Mouse (Mus musculus): ENCODE results near the gene Atp11a. TPM values are rescaled to one million over a fixed set of nuclear protein-coding genes. Genes with fewer than 3 reads are reported as not detected.
A peak's percentile ranks its signal among the peaks of the same experiment; 100 is the strongest.

Gene Atp11a
- polyA plus RNA-seq, 1 experiment from 2014 or later = 13.6 TPM

- Histone ChIP-seq H3K9ac (replicated peaks; ENCODE audit: low read length) (no peak overlapping the region), H3K27ac (replicated peaks; ENCODE audit: low read depth, low read length) (no peak overlapping the region), H3K27me3 (ENCODE audit: control insufficient read depth, insufficient read depth, low read length) (no peaks in the 10 kb centered on the region), H3K9me3 (ENCODE audit: control insufficient read depth, low read length) (no peaks in the 10 kb centered on the region), H3K4me1 (ENCODE audit: control insufficient read depth, insufficient read depth, low read length) (no peaks in the 10 kb centered on the region), H3K4me3 (replicated peaks; ENCODE audit: low read depth, low read length) (no peak overlapping the region), H3K36me3 (ENCODE audit: control insufficient read depth, insufficient read depth, low read length) (peaks cover 16% of the 10 kb centered on the region; the same call in 1 of the 2 replicates), H3K4me2 (ENCODE audit: low read length) (no peak overlapping the region)
- ATAC-seq (ENCODE audit: low FRiP score, low TSS enrichment) (no peak), DNase-seq (peak; percentile 27)
- WGBS = 48% methylated on average over 6 of the region's 6 CpGs
These were observed 54.4 kb downstream of the Atp11a start for GRCm38 (mm10) chr8:12811231-12811630.

- DNase-seq (no peak), ATAC-seq (ENCODE audit: low FRiP score, low TSS enrichment) (no peak)
- Histone ChIP-seq H3K9me3 (ENCODE audit: control insufficient read depth, low read length) (no peaks in the 10 kb centered on the region), H3K9ac (replicated peaks; ENCODE audit: low read length) (no peak overlapping the region), H3K27ac (replicated peaks; ENCODE audit: low read depth, low read length) (no peak overlapping the region), H3K36me3 (ENCODE audit: control insufficient read depth, insufficient read depth, low read length) (peaks cover 22% of the 10 kb centered on the region), H3K27me3 (ENCODE audit: control insufficient read depth, insufficient read depth, low read length) (no peaks in the 10 kb centered on the region), H3K4me3 (replicated peaks; ENCODE audit: low read depth, low read length) (no peak overlapping the region), H3K4me2 (ENCODE audit: low read length) (no peak overlapping the region), H3K4me1 (ENCODE audit: control insufficient read depth, insufficient read depth, low read length) (0 out of 2 replicates have a peak, but pooled peaks cover 2% of the 10 kb centered on the region)
- whole genome bisulfite sequencing = 72% methylated on average over 6 of the region's 6 CpGs
These were observed 59.6 kb downstream of the Atp11a start for GRCm38 (mm10) chr8:12816412-12816811.

- Histone ChIP-seq H3K4me2 (ENCODE audit: low read length) (no peak overlapping the region), H3K9me3 (ENCODE audit: control insufficient read depth, low read length) (no peaks in the 10 kb centered on the region), H3K9ac (replicated peaks; ENCODE audit: low read length) (no peak overlapping the region), H3K27me3 (ENCODE audit: control insufficient read depth, insufficient read depth, low read length) (no peaks in the 10 kb centered on the region), H3K27ac (replicated peaks; ENCODE audit: low read depth, low read length) (no peak overlapping the region), H3K4me3 (replicated peaks; ENCODE audit: low read depth, low read length) (no peak overlapping the region), H3K4me1 (ENCODE audit: control insufficient read depth, insufficient read depth, low read length) (no peaks in the 10 kb centered on the region), H3K36me3 (ENCODE audit: control insufficient read depth, insufficient read depth, low read length) (peaks cover 57% of the 10 kb centered on the region)
- DNase-seq (no peak), ATAC-seq (ENCODE audit: low FRiP score, low TSS enrichment) (no peak)
- WGBS = 91% methylated on average over 7 of the region's 7 CpGs
These were observed 66.1 kb downstream of the Atp11a start for GRCm38 (mm10) chr8:12822892-12823291.

GRCm38 (mm10) chr8:12824562-12824961 lies 67.7 kb downstream of the Atp11a start:
- no peaks in the 10 kb centered on the region for H3K27me3 ChIP-seq (ENCODE audit: control insufficient read depth, insufficient read depth, low read length)
- H3K4me2 ChIP-seq (ENCODE audit: low read length) = no peak overlapping the region
- WGBS = 58% methylated on average over 10 of the region's 10 CpGs
- H3K9me3 ChIP-seq (ENCODE audit: control insufficient read depth, low read length) = no peaks in the 10 kb centered on the region
- no peaks in the 10 kb centered on the region for H3K4me1 ChIP-seq (ENCODE audit: control insufficient read depth, insufficient read depth, low read length)
- no peak overlapping the region for H3K27ac ChIP-seq (replicated peaks; ENCODE audit: low read depth, low read length)
- ATAC-seq (ENCODE audit: low FRiP score, low TSS enrichment) = no peak
- no peak overlapping the region for H3K9ac ChIP-seq (replicated peaks; ENCODE audit: low read length)
- H3K36me3 ChIP-seq (ENCODE audit: control insufficient read depth, insufficient read depth, low read length) = peaks cover 64% of the 10 kb centered on the region
- H3K4me3 ChIP-seq (replicated peaks; ENCODE audit: low read depth, low read length) = no peak overlapping the region
- no peak for DNase-seq

- ATAC-seq (ENCODE audit: low FRiP score, low TSS enrichment) = no peak
- Histone ChIP-seq H3K4me2 (ENCODE audit: low read length) (no peak overlapping the region), H3K27ac (replicated peaks; ENCODE audit: low read depth, low read length) (no peak overlapping the region), H3K9ac (replicated peaks; ENCODE audit: low read length) (no peak overlapping the region), H3K4me3 (replicated peaks; ENCODE audit: low read depth, low read length) (no peak overlapping the region), H3K4me1 (ENCODE audit: control insufficient read depth, insufficient read depth, low read length) (no peaks in the 10 kb centered on the region), H3K27me3 (ENCODE audit: control insufficient read depth, insufficient read depth, low read length) (no peaks in the 10 kb centered on the region), H3K9me3 (ENCODE audit: control insufficient read depth, low read length) (no peaks in the 10 kb centered on the region), H3K36me3 (ENCODE audit: control insufficient read depth, insufficient read depth, low read length) (peaks cover 67% of the 10 kb centered on the region)
- 63% methylated on average over 6 of the region's 6 CpGs for WGBS
- DNase-seq = no peak
These were observed 68.4 kb downstream of the Atp11a start for GRCm38 (mm10) chr8:12825236-12825635.

- Histone ChIP-seq H3K4me3 (replicated peaks; ENCODE audit: low read depth, low read length) (no peak overlapping the region), H3K36me3 (ENCODE audit: control insufficient read depth, insufficient read depth, low read length) (peaks cover 71% of the 10 kb centered on the region), H3K9me3 (ENCODE audit: control insufficient read depth, low read length) (no peaks in the 10 kb centered on the region), H3K27me3 (ENCODE audit: control insufficient read depth, insufficient read depth, low read length) (no peaks in the 10 kb centered on the region), H3K27ac (replicated peaks; ENCODE audit: low read depth, low read length) (no peak overlapping the region), H3K9ac (replicated peaks; ENCODE audit: low read length) (no peak overlapping the region), H3K4me2 (ENCODE audit: low read length) (no peak overlapping the region), H3K4me1 (ENCODE audit: control insufficient read depth, insufficient read depth, low read length) (no peaks in the 10 kb centered on the region)
- DNase-seq = no peak
- WGBS = 81% methylated on average over 8 of the region's 8 CpGs
- ATAC-seq (ENCODE audit: low FRiP score, low TSS enrichment) = no peak
These were observed 68.9 kb downstream of the Atp11a start for GRCm38 (mm10) chr8:12825686-12826237.

- ATAC-seq (ENCODE audit: low FRiP score, low TSS enrichment) (no peak), DNase-seq (no peak)
- 93% methylated on average over 9 of the region's 9 CpGs for WGBS
- no peak overlapping the region for H3K9ac ChIP-seq (replicated peaks; ENCODE audit: low read length)
- H3K27me3 ChIP-seq (ENCODE audit: control insufficient read depth, insufficient read depth, low read length) = no peaks in the 10 kb centered on the region
- H3K27ac ChIP-seq (replicated peaks; ENCODE audit: low read depth, low read length) = no peak overlapping the region
- peaks cover 8% of the 10 kb centered on the region for H3K4me1 ChIP-seq (ENCODE audit: control insufficient read depth, insufficient read depth, low read length)
- H3K4me2 ChIP-seq (ENCODE audit: low read length) = no peak overlapping the region
- peaks cover 65% of the 10 kb centered on the region for H3K36me3 ChIP-seq (ENCODE audit: control insufficient read depth, insufficient read depth, low read length)
- no peaks in the 10 kb centered on the region for H3K9me3 ChIP-seq (ENCODE audit: control insufficient read depth, low read length)
- H3K4me3 ChIP-seq (replicated peaks; ENCODE audit: low read depth, low read length) = no peak overlapping the region
These were observed 70.3 kb downstream of the Atp11a start for GRCm38 (mm10) chr8:12827124-12827523.

GRCm38 (mm10) chr8:12828298-12828697 lies 71.5 kb downstream of the Atp11a start:
- Histone ChIP-seq H3K36me3 (ENCODE audit: control insufficient read depth, insufficient read depth, low read length) (peaks cover 61% of the 10 kb centered on the region), H3K4me1 (ENCODE audit: control insufficient read depth, insufficient read depth, low read length) (peaks cover 13% of the 10 kb centered on the region), H3K27ac (replicated peaks; ENCODE audit: low read depth, low read length) (no peak overlapping the region), H3K4me2 (ENCODE audit: low read length) (no peak overlapping the region), H3K27me3 (ENCODE audit: control insufficient read depth, insufficient read depth, low read length) (no peaks in the 10 kb centered on the region), H3K9ac (replicated peaks; ENCODE audit: low read length) (no peak overlapping the region), H3K4me3 (replicated peaks; ENCODE audit: low read depth, low read length) (no peak overlapping the region), H3K9me3 (ENCODE audit: control insufficient read depth, low read length) (no peaks in the 10 kb centered on the region)
- 93% methylated on average over 6 of the region's 6 CpGs for WGBS
- no peak for DNase-seq
- ATAC-seq (ENCODE audit: low FRiP score, low TSS enrichment) = no peak

- 46% methylated on average over 1 of the region's 1 CpGs for whole genome bisulfite sequencing
- H3K27ac ChIP-seq (replicated peaks; ENCODE audit: low read depth, low read length) = no peak overlapping the region
- H3K9ac ChIP-seq (replicated peaks; ENCODE audit: low read length) = no peak overlapping the region
- peaks cover 13% of the 10 kb centered on the region for H3K4me1 ChIP-seq (ENCODE audit: control insufficient read depth, insufficient read depth, low read length)
- ATAC-seq (ENCODE audit: low FRiP score, low TSS enrichment) (no peak), DNase-seq (no peak)
- H3K4me3 ChIP-seq (replicated peaks; ENCODE audit: low read depth, low read length) = no peak overlapping the region
- H3K4me2 ChIP-seq (ENCODE audit: low read length) = no peak overlapping the region
- H3K36me3 ChIP-seq (ENCODE audit: control insufficient read depth, insufficient read depth, low read length) = peaks cover 60% of the 10 kb centered on the region
- H3K27me3 ChIP-seq (ENCODE audit: control insufficient read depth, insufficient read depth, low read length) = no peaks in the 10 kb centered on the region
- H3K9me3 ChIP-seq (ENCODE audit: control insufficient read depth, low read length) = no peaks in the 10 kb centered on the region
These were observed 72.6 kb downstream of the Atp11a start for GRCm38 (mm10) chr8:12829381-12829780.

All from midbrain, embryonic 14.5 days (tissue).